Mouse (Mus musculus) spleen, adult 2 months (tissue): ENCODE measurements around the gene Vmn1r16. TPM values are rescaled to one million over a fixed set of nuclear protein-coding genes. Genes with fewer than 3 reads are reported as not detected.
"Not testable (repeated sequence)": the region's sequence is repeated elsewhere in the genome, so short reads cannot be mapped to it uniquely, and the experiment has no call there.

Experiments
- DNase-seq, 2 experiments: peaks; one replicate each; pipeline versions ENCODE4 v3.0.0 to v3.0.0-alpha.2; 2012 to 2021; ENCODE audit warnings: low spot score in 2 of 2, low read depth in 1 of 2
- H3K27ac ChIP-seq: fragments of 200-500 bp; 2 replicates; pipeline ENCODE4 v1.5.1; 2012; ENCODE audit warnings: low read length, inconsistent platforms; ENCODE audit not compliant: insufficient read depth
- H3K27me3 ChIP-seq: fragments of 200-500 bp; 2 replicates; pipeline ENCODE4 v1.6.1; 2012; ENCODE audit warnings: mild to moderate bottlenecking, moderate library complexity, low read length, inconsistent platforms; ENCODE audit not compliant: control insufficient read depth, insufficient read depth
- H3K36me3 ChIP-seq: fragments of 200-500 bp; 2 replicates; pipeline ENCODE4 v1.6.1; 2012; ENCODE audit warnings: mild to moderate bottlenecking, low read length, inconsistent platforms; ENCODE audit not compliant: control insufficient read depth, insufficient read depth
- H3K4me1 ChIP-seq: fragments of 200-500 bp; 2 replicates; pipeline ENCODE4 v1.6.1; 2011; ENCODE audit warnings: inconsistent platforms; ENCODE audit not compliant: control insufficient read depth, insufficient read depth, insufficient read length
- H3K4me3 ChIP-seq: fragments of 200-500 bp; 2 replicates; pipeline ENCODE4 v1.5.1; 2011; ENCODE audit warnings: mild to moderate bottlenecking, inconsistent platforms; ENCODE audit not compliant: insufficient read depth, insufficient read length; ENCODE audit errors: extremely low read depth
- CTCF ChIP-seq: fragments of 200-500 bp; IDR thresholded peaks from 2 replicates; pipeline ENCODE4 v1.5.1; 2011; ENCODE audit warnings: mild to moderate bottlenecking, inconsistent platforms; ENCODE audit not compliant: insufficient read depth, insufficient read length, insufficient replicate concordance; ENCODE audit errors: extremely low read depth
- POLR2A ChIP-seq: fragments of 200-500 bp; IDR thresholded peaks from 2 replicates; pipeline ENCODE4 v1.6.1; 2011; ENCODE audit warnings: low read depth, low read length, inconsistent platforms
- WGBS: fragments of 180-500 bp; shearing (Covaris S2); methylation state at CpG from one replicate; pipeline ENCODE4 v1.1.7; 2018; 5-methylcytosine and 5-hydroxymethylcytosine counted together
- polyA plus RNA-seq: library from polyadenylated mRNA; depleted of rRNA; stranded (reverse); fragments of >200 nt; gene quantifications from 2 replicates; pipeline ENCODE4 v1.2.3, GENCODE M21; 2012; rRNA removed

Gene Vmn1r16
- polyA plus RNA-seq: not detected in 2 replicates

- no peaks in the 10 kb centered on the region for H3K27me3 ChIP-seq
- no peaks in the 10 kb centered on the region for H3K36me3 ChIP-seq
- DNase-seq: no peak
- WGBS: 77% methylated on average over 3 of the region's 3 CpGs
- TF ChIP-seq POLR2A: no peak
- no peak for TF ChIP-seq CTCF
- no peak within 1 kb of the TSS for H3K27ac ChIP-seq
- H3K4me1 ChIP-seq: no peaks in the 10 kb centered on the region
- no peak within 1 kb of the TSS for H3K4me3 ChIP-seq
These were observed at the start of gene Vmn1r16 for GRCm38 (mm10) chr6:57329394-57329793. Gene Vmn1r16 (minus strand): TSS chr6:57329494.

GRCm38 (mm10) chr6:57367496-57367895 lies 38.2 kb upstream of the Vmn1r16 start:
- TF ChIP-seq CTCF (no peak), POLR2A (no peak)
- H3K4me1 ChIP-seq: no peaks in the 10 kb centered on the region
- WGBS: 85% methylated on average over 1 of the region's 1 CpGs
- H3K36me3 ChIP-seq: no peaks in the 10 kb centered on the region
- H3K4me3 ChIP-seq: no peak overlapping the region
- H3K27me3 ChIP-seq: no peaks in the 10 kb centered on the region
- no peak overlapping the region for H3K27ac ChIP-seq
- no peak for DNase-seq

GRCm38 (mm10) chr6:57365866-57366265 lies 36.6 kb upstream of the Vmn1r16 start:
- H3K4me3 ChIP-seq, H3K4me1 ChIP-seq, H3K36me3 ChIP-seq, H3K27me3 ChIP-seq, H3K27ac ChIP-seq, DNase-seq: not testable (repeated sequence)
- WGBS: 88% methylated on average over 1 of the region's 1 CpGs

- TF ChIP-seq CTCF: no peak
- no peak for TF ChIP-seq POLR2A
- no peak for DNase-seq
- no peaks in the 10 kb centered on the region for H3K36me3 ChIP-seq
- no peak within 1 kb of the TSS for H3K27ac ChIP-seq
- no peaks in the 10 kb centered on the region for H3K4me1 ChIP-seq
- no peaks in the 10 kb centered on the region for H3K27me3 ChIP-seq
- 87% methylated on average over 1 of the region's 1 CpGs for WGBS
- no peak within 1 kb of the TSS for H3K4me3 ChIP-seq
These were observed 34.3 kb upstream of the Vmn1r16 start, which contains the start of gene Vmn1r17 for GRCm38 (mm10) chr6:57363627-57364026. Gene Vmn1r17 (minus strand): TSS chr6:57363727.

GRCm38 (mm10) chr6:57356864-57357263 lies 27.6 kb upstream of the Vmn1r16 start:
- TF ChIP-seq CTCF (no peak), POLR2A (no peak)
- Histone ChIP-seq H3K4me3 (no peak overlapping the region), H3K27me3 (no peaks in the 10 kb centered on the region), H3K36me3 (no peaks in the 10 kb centered on the region), H3K4me1 (no peaks in the 10 kb centered on the region), H3K27ac (no peak overlapping the region)
- no peak for DNase-seq
- 74% methylated on average over 2 of the region's 2 CpGs for WGBS

- Histone ChIP-seq H3K27ac (no peak overlapping the region), H3K4me3 (no peak overlapping the region), H3K36me3 (no peaks in the 10 kb centered on the region), H3K4me1 (no peaks in the 10 kb centered on the region), H3K27me3 (no peaks in the 10 kb centered on the region)
- no peak for DNase-seq
- TF ChIP-seq POLR2A (no peak), CTCF (no peak)
These were observed 3.1 kb downstream of the Vmn1r16 start for GRCm38 (mm10) chr6:57326176-57326575.

- DNase-seq: no peak
- Histone ChIP-seq H3K4me3 (no peak overlapping the region), H3K36me3 (no peaks in the 10 kb centered on the region), H3K27me3 (no peaks in the 10 kb centered on the region), H3K4me1 (no peaks in the 10 kb centered on the region), H3K27ac (no peak overlapping the region)
- no peak for TF ChIP-seq CTCF
- no peak for TF ChIP-seq POLR2A
These were observed 50.3 kb downstream of the Vmn1r16 start for GRCm38 (mm10) chr6:57278952-57279351.

GRCm38 (mm10) chr6:57272517-57272916 lies 56.8 kb downstream of the Vmn1r16 start:
- TF ChIP-seq CTCF (no peak), POLR2A (no peak)
- Histone ChIP-seq H3K36me3 (no peaks in the 10 kb centered on the region), H3K4me3 (no peak overlapping the region), H3K27ac (no peak overlapping the region), H3K27me3 (no peaks in the 10 kb centered on the region), H3K4me1 (no peaks in the 10 kb centered on the region)
- no peak for DNase-seq
